Mouse (Mus musculus) macrophage (primary cell): ENCODE results near the gene Ppp1r12a. TPM values are rescaled to one million over a fixed set of nuclear protein-coding genes. Genes with fewer than 3 reads are reported as not detected.

Experiments
- polyA plus RNA-seq: library from polyadenylated mRNA; stranded (reverse); fragments of 250-400 nt; gene quantifications from 3 replicates; pipeline ENCODE4 v1.2.4, GENCODE M21; 2018; ENCODE audit warnings: inconsistent platforms

Ppp1r12a gene
- polyA plus RNA-seq, 1 experiment from 2014 or later, result 123 TPM

Other genes with a start within 250 kb of the Ppp1r12a start
- not detected in 3 replicates for gene Pawr, start 169.9 kb downstream of the Ppp1r12a start, polyA plus RNA-seq